ENCODE assay signal across 13 mouse cellular contexts in the genomic region with DNA sequence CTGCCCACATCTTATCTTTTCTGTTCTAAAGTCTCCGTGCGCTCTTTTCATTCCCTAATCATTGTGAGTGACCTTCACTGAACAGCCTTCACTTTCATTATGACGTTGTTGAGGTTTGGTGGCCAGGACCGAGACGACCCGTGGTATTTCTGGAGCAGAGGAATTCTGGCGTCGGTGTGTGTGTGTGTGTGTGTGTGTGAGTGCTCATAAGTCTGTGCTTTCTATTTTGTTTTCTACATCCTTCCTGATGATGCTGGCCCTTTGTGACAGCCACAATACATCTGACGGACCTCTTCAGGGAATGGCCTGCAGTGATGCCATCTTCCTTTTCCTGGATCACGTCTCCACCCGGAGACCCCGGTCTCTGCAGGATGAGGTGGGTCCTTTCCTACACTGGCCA. TPM values are rescaled to one million over a fixed set of nuclear protein-coding genes. Genes with fewer than 3 reads are reported as not detected.
DNase-seq lines count a peak whose midpoint lies in the region; ATAC-seq and TF ChIP-seq lines count a peak whose summit lies in the region.
"Had no signal": no experiment of that assay in that cellular context is flagged by ENCODE, and none has a peak within 500 bp of the region (broad histone marks: within the 10 kb centered on the region; RNA-seq: fewer than 3 reads in every experiment).

No protein-coding gene starts in this region.

- H3K27ac ChIP-seq in heart, embryonic 13.5 days (replicated peaks): peak overlapping the region; percentile 55
- H3K27ac ChIP-seq in heart, embryonic 16.5 days (ENCODE audit: low read length): peak overlapping the region; percentile 25; the same call in 1 of the 2 replicates
- H3K27ac ChIP-seq in cerebellum, adult 2 months (ENCODE audit: insufficient read depth, low read length): no peak overlapping the region
- H3K27ac ChIP-seq: embryonic facial prominence, embryonic 13.5 days; forebrain, embryonic 10.5 days; hindbrain, embryonic 15.5 days; kidney, postnatal 0 days; liver, embryonic 14.5 days had no signal

- no peak for TF ChIP-seq CTCF in cerebellum, adult 2 months (IDR thresholded peaks at IDR 0.05; ENCODE audit: borderline replicate concordance, insufficient read depth, low read depth, low read length)

- H3K36me3 ChIP-seq in heart, embryonic 13.5 days: no peaks in the 10 kb centered on the region
- no peaks in the 10 kb centered on the region for H3K36me3 ChIP-seq in heart, embryonic 16.5 days (ENCODE audit: control insufficient read depth, insufficient read depth)
- H3K36me3 ChIP-seq: embryonic facial prominence, embryonic 13.5 days; forebrain, embryonic 10.5 days; hindbrain, embryonic 15.5 days had no signal

- H3K9ac ChIP-seq in heart, embryonic 13.5 days: no peak overlapping the region
- no peak overlapping the region for H3K9ac ChIP-seq in heart, embryonic 16.5 days (ENCODE audit: low read length)
- H3K9ac ChIP-seq: embryonic facial prominence, embryonic 13.5 days; hindbrain, embryonic 15.5 days; liver, embryonic 14.5 days had no signal

- 47% methylated on average over 12 of the region's 12 CpGs for WGBS in heart, embryonic 13.5 days
- 54% methylated on average over 12 of the region's 12 CpGs for WGBS in heart, embryonic 16.5 days
- WGBS in cerebellum, adult 2 months: 93% methylated on average over 12 of the region's 12 CpGs

- H3K4me3 ChIP-seq in heart, embryonic 13.5 days: no peak overlapping the region
- H3K4me3 ChIP-seq in heart, embryonic 16.5 days (ENCODE audit: low read length): no peak overlapping the region
- no peak overlapping the region for H3K4me3 ChIP-seq in cerebellum, adult 2 months (replicated peaks; ENCODE audit: insufficient read depth, low read depth, low read length)
- H3K4me3 ChIP-seq: embryonic facial prominence, embryonic 13.5 days; forebrain, embryonic 10.5 days; hindbrain, embryonic 15.5 days had no signal

- H3K9me3 ChIP-seq in heart, embryonic 13.5 days: no peaks in the 10 kb centered on the region
- H3K9me3 ChIP-seq in heart, embryonic 16.5 days (replicated peaks; ENCODE audit: control insufficient read depth, low read length): no peaks in the 10 kb centered on the region
- H3K9me3 ChIP-seq: embryonic facial prominence, embryonic 13.5 days; forebrain, embryonic 10.5 days; hindbrain, embryonic 15.5 days had no signal

- no peaks in the 10 kb centered on the region for H3K27me3 ChIP-seq in heart, embryonic 13.5 days (replicated peaks)
- H3K27me3 ChIP-seq in heart, embryonic 16.5 days (ENCODE audit: control insufficient read depth, insufficient read depth, low read length): no peaks in the 10 kb centered on the region
- no peaks in the 10 kb centered on the region; the same call in 1 of the 2 replicates for H3K27me3 ChIP-seq in cerebellum, adult 2 months (ENCODE audit: control insufficient read depth, insufficient read depth, low read length)
- H3K27me3 ChIP-seq: embryonic facial prominence, embryonic 13.5 days had no signal

- no peak for ATAC-seq in heart, embryonic 13.5 days (ENCODE audit: extremely low read depth, insufficient number of reproducible peaks, low FRiP score, low TSS enrichment)
- peak; percentile 24; the same call in 1 of the 2 replicates for ATAC-seq in heart, embryonic 16.5 days (replicated peaks; ENCODE audit: extremely low read depth, insufficient read depth, low FRiP score)

- peaks cover 20% of the 10 kb centered on the region for H3K4me1 ChIP-seq in heart, embryonic 13.5 days
- H3K4me1 ChIP-seq in heart, embryonic 16.5 days (ENCODE audit: control insufficient read depth, insufficient read depth, low read length): peaks cover 10% of the 10 kb centered on the region; the same call in 1 of the 2 replicates
- no peaks in the 10 kb centered on the region for H3K4me1 ChIP-seq in cerebellum, adult 2 months (ENCODE audit: control insufficient read depth, insufficient read depth, low read length)

- TF ChIP-seq POLR2A in cerebellum, adult 2 months (IDR thresholded peaks at IDR 0.05; ENCODE audit: borderline replicate concordance, insufficient read depth, low read length): no peak

- DNase-seq in heart, postnatal 4 days: no peak
- DNase-seq in ovary, adult 18-20 months (ENCODE audit: low spot score): peak; percentile 13
- DNase-seq in ovary, postnatal 36 days (ENCODE audit: low spot score): no peak
- no peak for DNase-seq in cerebellum, postnatal 14 days
- DNase-seq in cerebellum, adult 2 months: no peak
- DNase-seq: thymus, adult 18-20 months had no signal

- H3K4me2 ChIP-seq in heart, embryonic 13.5 days: peak overlapping the region; percentile 22; the same call in 1 of the 2 replicates
- H3K4me2 ChIP-seq in heart, embryonic 16.5 days (ENCODE audit: low read depth, low read length): peak overlapping the region; percentile 21; the same call in 1 of the 2 replicates
- H3K4me2 ChIP-seq: embryonic facial prominence, embryonic 13.5 days; hindbrain, embryonic 15.5 days had no signal

RNA-seq across cellular contexts. Expression of a gene that starts 11.6 kb away (rescaled TPM):
- 39.4 and 40.6 TPM in 2 replicates for polyA plus RNA-seq in heart, embryonic 13.5 days (2015; fragmentation: Nextera tagmentation; extraction: Ambion mirVana)
- total RNA-seq in heart, postnatal 4 days (2021): 10 to 100 TPM; 37.0 to 38.2 TPM
- 39.4 and 40.7 TPM in 2 replicates for polyA plus RNA-seq in heart, embryonic 16.5 days (2015; fragmentation: Nextera tagmentation; extraction: Ambion mirVana)
- 20.2 and 20.5 TPM in 2 replicates for polyA plus RNA-seq in cerebellum, adult 2 months (2012; rRNA removed)
